Comparison of ENCODE assay signal across 19 mouse cellular contexts in the genomic region with DNA sequence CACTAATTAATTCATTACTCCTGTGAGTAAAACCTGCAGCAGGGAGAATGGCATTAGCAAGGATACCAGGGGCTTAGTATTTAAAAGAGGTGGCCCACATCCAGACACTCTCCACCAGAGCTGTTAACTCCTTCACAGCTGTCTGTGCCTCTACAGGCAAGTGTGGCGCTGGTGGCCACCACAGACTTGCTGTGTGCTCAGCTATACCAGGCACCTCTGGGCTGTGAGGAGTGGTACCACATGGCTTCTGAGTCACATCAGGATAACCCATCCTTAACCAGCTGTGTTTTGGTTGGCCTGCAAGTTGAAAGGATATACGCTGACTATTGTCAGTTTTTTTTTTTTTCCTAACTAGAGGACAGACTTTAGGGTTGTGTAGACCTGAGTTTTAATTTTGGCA.
"Had no signal": no experiment of that assay in that cellular context is flagged by ENCODE, and none has a peak within 500 bp of the region (broad histone marks: within the 10 kb centered on the region; RNA-seq: fewer than 3 reads in every experiment).

No protein-coding gene starts in this region.

- H3K4me1 ChIP-seq: neural tube, embryonic 12.5 days; neural tube, embryonic 15.5 days had no signal

- H3K9me3 ChIP-seq: limb, embryonic 12.5 days; limb, embryonic 15.5 days; neural tube, embryonic 12.5 days; neural tube, embryonic 15.5 days had no signal

- H3K4me3 ChIP-seq: limb, embryonic 12.5 days; limb, embryonic 15.5 days; neural tube, embryonic 12.5 days; neural tube, embryonic 15.5 days had no signal

- H3K27me3 ChIP-seq: limb, embryonic 12.5 days; limb, embryonic 15.5 days; neural tube, embryonic 12.5 days; neural tube, embryonic 15.5 days had no signal

- H3K4me2 ChIP-seq: limb, embryonic 12.5 days; limb, embryonic 15.5 days; liver, embryonic 11.5 days; lung, embryonic 14.5 days; neural tube, embryonic 12.5 days; neural tube, embryonic 15.5 days had no signal

- H3K36me3 ChIP-seq: limb, embryonic 12.5 days; limb, embryonic 15.5 days; neural tube, embryonic 12.5 days; neural tube, embryonic 15.5 days had no signal

- DNase-seq: kidney, adult 18-20 months; kidney, adult 9 months; kidney, postnatal 14 days; kidney, postnatal 4 days; layer of hippocampus, adult 9-11 months; liver, postnatal 0 days; lung, embryonic 14.5 days; right cerebral cortex, adult 18-20 months; right cerebral cortex, postnatal 14 days; right cerebral cortex, postnatal 4 days; thymus, postnatal 25 days had no signal

- ATAC-seq: liver, postnatal 0 days; lung, postnatal 0 days had no signal

- H3K27ac ChIP-seq: limb, embryonic 12.5 days; limb, embryonic 15.5 days; liver, embryonic 14.5 days; macrophage; neural tube, embryonic 12.5 days; neural tube, embryonic 15.5 days had no signal

- H3K9ac ChIP-seq: limb, embryonic 12.5 days; limb, embryonic 15.5 days; liver, embryonic 14.5 days; liver, postnatal 0 days; lung, embryonic 14.5 days; neural tube, embryonic 12.5 days; neural tube, embryonic 15.5 days had no signal
